Mouse (Mus musculus) retina, adult 2 months (tissue): ENCODE data around the gene Rora.

Source experiments
- DNase-seq: peaks from one replicate; pipeline ENCODE4 v3.0.0-alpha.2; 2012; ENCODE audit warnings: low read depth, low spot score

Rora gene

DNA sequence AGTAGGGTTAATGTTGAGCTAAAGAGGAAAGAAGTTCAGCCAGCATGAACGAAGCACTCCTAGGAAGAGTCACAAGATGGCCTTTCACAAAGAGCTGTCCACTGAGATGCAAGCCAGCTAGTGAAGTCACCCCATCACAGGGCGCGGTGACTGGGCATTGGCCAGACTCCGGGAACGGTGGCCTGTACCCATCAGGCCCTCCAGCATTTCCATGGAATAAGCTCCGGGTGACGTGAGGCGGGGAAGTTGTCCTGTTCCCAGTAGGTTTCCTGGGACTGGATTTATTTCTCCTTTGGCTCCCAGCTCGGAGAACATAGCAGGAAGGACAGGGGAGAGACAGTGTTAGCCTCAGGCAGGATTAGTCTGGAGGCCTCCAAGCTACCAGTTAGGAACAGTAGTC, 481.0 kb downstream of the Rora start:
- DNase-seq = no peak

DNA sequence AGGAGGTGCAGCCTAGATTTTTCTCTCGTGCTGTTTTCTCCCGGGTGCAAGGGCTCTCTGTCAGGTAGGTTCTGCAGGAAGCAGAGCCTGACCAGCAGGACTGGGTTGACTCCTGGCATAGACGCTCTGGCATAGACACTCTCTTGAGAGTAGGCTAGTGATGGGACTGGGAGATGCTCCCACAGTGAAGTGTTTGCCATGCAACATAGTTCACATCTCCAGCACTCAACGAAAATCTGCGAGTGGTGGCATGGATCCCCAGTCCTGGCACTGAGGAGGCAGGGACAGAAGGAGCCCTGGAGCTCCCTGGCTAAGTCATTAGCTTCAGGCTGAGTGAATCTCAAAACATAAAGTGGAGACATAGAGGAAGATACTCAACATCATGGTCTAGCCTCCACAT, 483.2 kb downstream of the Rora start:
- DNase-seq = no peak

DNA sequence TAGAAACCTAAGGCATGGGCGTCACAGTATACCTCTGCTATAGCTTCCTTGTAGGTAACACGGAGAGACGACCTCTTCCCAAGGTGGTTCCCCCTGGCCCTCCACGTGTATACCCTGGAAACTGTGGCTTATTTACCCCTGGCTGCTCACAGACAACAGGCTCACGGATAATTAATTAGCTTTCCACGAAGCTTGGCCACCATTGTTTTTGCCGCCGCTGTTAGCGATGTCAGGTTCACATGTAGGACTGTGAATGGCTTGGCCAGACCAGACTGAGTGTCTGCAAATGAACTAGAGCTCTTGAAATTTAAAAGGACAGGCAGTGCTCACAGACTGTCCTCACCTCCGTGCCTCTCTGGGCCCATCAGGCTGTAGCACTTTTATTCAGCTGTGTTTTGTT, 483.8 kb downstream of the Rora start:
- no peak for DNase-seq

DNA sequence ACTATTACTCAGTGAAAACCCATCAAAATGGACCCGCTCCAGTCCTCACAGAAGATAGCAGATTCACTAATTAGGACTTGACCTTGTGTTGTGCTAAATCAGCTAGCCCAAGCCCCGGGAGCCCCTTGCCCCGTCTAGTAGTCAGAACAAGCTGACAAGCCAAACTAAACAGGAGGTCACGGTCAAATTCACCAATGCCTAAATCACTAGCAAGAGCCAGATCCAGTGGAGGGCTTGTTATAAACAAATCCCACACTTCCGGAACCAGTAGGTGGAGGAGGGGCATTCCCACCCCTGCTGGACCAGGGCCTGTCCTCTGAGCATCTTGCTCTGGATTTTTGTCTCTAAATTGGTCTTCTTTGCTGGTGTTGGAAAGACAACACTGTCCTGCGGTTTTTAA, 486.6 kb downstream of the Rora start:
- DNase-seq = no peak

DNA sequence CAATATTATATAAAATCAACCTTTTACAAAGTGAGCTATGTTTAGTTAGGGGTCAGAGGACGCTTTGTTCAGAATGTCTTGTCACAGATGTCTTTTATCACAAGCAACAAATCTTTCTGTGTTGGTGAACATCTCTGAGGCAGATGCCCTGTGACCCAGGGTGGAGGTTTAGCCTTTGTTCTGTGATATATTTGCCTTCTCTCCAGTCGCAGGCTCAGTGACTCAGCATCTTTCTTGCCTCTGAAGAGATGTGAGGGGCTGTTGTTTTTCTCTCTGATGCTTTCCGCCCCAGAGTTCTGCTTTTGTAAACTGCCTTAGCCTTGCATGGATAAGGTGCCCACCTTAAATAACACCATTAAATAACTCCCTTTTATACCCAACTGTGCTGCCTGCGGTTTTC, 488.3 kb downstream of the Rora start:
- DNase-seq = no peak

DNA sequence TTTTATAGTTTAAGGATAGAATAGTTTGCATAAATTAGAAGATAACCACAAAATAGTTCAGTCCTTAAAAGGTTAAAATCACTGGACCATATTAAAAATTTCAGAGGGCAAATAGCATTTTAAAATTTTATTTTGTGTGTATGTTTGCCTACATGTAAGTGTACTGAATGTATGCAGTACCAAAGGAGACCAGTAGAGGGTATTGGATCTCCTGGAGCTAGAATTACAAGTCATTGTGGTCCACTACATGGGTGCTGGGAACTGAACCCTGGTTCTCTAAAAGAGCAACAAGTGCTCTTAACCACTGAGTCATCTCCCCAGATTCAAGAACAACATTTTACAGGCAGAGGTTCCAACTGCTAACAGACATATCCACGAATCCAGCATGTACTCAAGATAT, 493.4 kb downstream of the Rora start:
- DNase-seq = no peak

DNA sequence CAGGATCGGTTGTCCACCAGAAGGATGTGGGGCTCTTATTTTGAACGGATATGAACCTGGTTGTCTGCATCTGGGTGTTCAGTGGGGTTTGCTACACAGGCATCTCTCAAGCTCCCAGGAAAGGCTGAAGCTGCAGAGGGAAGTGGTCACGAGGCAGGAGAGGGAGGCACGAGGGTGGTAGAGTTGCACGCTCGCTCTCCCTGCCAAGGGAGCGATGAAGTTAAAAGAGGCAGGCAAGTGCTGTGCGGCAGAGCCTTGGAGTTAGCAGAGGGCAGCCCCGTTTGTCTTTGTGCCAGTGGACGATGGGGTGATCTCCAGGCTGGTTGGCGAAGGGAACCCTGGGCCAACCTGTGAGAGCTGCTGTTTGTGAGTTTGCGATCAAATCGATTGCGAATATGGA, 496.6 kb downstream of the Rora start:
- no peak for DNase-seq

DNA sequence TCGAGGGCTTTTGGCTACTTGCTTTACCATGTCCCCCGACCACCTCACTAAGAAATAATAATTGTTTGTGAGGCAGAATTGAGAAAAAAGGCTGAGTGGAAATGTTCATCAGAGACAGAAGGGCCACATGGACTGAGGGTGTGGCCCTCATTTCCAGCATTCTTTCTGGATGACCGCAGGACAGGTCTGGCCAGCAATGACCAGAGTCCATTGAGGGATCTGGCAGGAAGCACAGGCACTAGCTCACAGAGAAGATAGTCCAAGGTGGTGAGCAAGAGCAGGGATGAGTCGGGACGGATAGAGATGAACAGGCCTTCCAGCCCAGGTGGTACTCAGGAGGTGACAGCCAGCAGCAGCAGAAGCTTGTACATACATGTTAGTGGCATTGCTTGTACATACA, 501.1 kb downstream of the Rora start:
- DNase-seq = no peak

DNA sequence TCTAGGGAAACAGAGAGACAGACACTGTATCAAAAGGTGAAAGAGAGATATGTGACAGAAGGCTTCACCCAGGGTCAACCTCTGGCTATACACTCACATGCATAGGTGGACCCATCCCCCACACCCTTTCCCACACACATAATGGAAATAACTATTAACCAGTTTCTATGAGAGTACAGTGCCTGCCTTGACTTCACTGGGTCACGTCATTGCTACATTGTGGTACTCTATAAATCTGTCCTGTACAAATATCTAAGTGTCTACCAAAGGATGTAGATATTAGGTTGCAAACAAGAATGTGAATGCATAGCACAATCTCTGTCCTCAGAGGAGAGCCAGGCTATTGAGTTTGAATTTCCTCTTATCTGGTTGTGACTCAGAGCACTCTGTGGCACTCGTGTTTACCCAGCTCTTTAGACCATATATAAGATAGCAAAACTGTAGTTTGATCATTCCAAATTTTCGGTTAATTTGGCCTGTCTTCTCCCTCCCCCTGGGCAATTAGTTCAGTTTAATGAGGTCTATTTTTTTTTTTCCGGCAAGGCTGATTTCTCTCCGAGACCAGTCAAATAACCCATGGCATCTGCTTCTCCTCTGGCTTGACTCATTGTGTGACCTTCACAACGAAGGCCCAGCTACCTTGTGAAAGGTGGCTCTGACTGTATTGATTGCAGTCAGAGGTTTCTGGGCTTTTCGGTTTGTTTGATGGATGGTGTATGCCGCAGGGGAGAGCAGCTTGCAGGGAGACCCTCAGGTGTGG, 502.4 kb downstream of the Rora start:
- no peak for DNase-seq

DNA sequence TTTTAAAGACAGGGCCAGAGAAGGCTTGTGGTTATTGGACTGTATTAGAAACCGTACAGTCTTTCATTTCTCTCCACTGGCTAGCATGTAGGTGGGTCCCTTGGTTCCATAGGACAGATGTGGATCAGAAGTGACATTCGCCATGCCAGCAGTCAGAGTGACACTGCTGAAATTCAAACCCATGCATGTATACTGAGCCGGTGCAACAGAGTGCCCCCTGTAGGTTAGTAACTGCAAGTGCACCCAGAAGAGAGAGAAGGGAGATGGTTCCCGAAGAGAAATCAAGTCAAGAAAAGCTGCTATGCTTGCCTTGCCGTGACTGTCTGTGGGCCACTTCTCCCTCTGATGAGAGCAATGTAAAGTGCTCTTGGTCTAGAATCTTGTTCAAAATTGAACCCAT, 507.2 kb downstream of the Rora start:
- DNase-seq = no peak

DNA sequence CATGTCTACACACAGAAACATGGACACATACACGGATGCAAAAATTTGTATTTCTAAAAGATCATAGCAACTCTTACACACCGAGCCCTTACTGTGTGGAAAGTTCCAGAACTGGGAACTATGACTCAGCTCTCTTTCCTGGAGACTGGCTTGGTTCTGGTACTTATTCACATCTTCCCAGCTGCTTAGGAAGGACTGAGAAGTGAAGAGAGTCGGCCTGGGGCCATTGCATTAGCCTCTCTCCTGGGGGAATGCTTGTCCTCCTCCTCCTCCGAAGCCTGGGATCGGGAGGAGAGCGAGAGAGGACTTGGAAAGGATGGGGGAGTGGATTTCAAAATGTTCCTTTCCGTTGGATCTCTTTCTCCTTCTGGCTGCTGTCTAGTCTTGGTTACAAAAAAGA, 511.1 kb downstream of the Rora start:
- DNase-seq = no peak

DNA sequence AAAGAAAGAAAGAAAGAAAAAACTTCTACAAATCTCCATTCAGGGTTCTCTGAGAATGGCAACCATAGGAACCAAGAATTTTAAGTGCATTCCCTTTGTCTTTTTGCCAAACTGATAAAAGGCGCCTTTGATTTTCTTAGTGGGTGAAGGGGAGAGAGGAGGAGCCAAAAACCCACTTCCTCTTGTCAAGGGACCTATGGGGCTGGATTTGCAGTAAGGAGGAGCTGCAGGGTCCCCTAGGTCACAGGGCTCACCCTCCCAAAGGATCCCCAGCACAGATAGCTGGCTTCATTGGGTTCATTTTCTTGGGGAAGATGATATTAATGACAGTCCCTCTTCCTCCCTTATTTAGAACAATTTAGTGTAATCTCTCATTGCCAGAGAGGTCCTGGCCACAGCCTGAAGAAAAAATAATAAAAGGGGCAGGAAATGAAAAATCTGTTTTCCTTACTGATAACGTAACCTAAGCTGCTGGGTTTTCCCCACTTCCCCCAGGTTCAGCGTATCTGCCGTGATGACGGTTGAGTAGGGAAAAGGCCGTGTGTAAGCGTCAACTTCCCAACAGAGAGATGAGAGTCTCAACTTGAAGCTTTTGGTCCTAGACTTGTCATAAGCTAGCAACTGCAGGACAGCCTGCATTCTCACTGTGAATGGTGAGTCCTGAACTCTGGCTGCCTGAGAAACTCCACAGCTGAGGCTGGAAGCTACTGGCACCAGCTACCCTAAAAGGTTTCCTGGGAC, 511.7 kb downstream of the Rora start:
- no peak for DNase-seq

DNA sequence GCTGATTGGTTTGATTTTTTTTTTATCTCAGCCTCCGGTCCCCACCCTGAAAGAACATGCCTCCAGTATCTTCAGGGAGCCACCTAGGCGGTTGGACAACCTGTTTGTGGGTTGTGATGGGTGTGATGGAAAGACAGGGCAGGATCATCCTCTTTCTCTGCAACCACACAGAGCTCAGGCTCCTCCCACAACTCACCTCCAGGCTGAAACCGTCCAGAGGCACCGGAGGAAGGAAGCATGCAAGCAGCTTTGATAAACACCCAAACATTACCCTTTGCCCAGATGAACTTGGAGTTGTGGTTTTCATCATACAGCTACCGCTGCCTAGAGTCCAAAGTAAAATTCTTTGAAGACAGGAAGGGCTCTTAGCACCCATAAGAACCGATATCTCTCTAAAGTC, 520.5 kb downstream of the Rora start:
- DNase-seq = no peak

DNA sequence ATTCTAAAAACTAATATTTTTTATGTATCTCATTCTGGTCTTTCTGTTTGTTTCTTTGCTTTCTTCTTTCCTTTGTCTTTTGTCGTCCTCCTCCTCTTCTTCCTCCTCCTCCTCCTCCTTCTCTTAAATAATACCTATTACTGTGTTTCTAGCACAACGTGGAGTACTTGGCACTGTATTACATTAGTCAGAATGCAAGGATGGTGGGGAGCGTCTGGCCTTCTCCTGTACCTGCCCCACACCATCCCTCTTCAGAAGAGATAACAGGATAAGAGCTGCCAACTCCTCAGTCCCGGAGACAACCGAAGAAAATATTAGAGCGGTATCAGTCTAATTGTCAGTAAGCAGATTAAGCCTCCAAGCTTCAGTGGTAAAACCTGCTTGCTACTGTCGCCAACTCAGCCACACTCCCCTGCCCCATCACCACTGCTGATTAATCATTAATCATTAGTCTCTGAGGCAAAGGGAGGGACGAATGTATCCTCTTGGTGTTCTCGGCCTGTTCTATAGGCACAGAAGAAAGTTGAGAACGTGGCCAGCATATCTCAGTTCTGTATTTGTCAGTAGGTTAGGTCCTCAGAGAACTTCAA, 521.0 kb downstream of the Rora start:
- DNase-seq = no peak

DNA sequence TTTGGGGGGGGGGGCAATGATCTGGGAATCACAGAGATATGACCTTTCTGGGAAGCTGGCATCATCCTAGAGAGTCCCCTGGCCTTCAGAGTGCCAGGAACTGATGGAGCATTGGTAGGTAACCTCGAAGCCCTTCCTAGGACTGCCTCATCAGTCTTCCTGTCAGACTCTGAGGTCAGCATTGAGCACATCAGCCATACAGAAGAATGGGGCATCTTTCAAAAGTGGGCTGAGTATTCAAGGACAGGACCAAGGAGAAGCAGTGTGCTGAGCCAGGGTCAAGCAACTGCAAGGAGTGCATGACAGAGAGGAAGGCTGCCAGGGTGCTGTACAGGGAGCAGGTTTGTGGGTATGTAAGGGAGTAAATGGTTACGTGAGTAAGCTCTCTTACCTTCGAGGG, 523.4 kb downstream of the Rora start:
- DNase-seq = no peak

DNA sequence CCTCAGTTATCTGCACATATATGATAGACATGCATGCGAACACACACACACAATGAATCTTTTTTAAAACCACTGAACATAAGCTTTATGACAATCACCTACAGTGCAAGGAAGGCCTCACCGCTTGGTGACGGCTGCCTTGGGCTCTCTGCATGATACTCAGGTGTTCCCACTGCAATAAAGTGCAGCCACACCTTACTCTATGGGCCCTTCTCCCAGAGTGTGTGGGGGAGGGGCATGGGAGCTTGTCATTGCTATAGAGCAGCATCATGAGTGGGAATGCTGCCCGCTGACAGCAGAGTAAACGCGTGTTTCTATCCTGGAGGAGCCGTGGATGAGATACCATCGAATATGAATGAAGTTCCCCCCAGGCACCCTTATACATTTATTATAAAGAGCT, 525.6 kb downstream of the Rora start:
- DNase-seq = no peak

DNA sequence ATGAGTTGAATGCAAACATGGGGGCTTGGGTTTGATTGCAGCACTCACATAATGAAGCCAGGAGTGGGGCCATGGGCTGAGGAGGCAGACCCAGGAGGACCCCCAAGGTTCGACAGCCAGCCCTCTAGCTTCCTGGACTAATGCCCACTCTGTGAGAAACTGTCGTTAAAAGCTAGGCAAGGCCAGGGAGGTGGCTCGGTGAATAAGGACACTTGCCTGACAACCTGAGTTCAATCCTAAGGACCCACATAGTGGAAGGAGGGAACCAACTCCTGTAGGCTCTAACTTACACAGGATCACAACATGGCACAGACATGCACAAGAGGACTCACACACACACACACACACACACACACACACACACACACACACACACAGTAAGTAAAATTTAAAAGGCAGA, 527.4 kb downstream of the Rora start:
- no peak for DNase-seq

DNA sequence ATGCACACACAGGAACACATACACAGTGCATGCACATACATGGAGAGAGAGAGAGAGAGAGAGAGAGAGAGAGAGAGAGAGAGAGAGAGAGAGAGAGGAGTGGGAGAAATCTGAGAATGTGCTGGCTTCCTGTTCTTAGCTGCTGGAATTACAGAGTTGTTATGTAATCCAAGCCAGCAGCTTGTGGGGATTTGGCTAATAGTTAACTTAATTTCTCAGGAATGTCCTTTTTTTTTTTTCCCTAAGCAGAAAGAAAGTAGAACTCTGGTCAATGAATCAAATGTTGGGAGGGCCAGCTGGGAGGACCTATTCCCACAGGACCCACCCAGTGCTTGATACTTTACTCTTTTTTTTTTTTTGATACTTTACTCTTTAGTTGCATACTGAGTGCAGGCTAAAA, 527.8 kb downstream of the Rora start:
- DNase-seq = no peak

DNA sequence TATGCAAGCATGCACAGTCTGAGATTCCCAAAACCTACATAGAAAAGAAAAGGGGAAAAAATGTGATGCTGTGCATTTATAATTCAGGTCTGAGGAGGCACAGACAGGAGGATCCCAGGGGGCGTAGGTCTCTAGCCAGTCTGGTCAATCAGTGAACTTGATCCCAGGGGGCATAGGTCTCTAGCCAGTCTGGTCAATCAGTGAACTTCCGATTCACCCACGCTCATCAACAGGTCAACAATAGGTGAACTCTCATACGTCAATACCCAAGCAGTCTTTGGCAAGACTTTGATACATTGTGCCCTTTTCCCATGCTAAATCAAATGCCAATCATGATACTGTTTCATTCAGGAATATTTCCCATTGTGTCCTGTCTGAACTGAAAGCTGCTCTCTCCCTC, 530.3 kb downstream of the Rora start:
- DNase-seq = no peak

DNA sequence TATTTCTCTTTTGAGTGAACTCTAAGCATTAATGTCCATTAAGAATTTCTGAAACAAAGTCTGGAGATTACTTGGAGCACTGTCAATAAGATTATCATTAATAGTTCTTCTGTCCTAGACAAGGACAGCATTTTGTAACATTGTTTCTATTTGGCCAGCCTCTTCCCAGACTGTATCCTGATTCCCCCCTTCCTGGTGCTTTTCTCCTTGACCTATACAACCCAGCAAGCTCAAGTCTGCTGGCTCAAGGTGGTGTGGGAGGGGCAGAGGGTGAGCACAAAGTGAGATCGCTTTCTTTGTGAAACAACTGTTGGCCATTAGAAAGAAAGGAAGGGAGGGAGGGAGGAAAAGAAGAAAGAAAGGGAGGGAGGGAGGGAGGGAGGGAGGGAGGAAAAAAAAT, 537.1 kb downstream of the Rora start:
- no peak for DNase-seq

DNA sequence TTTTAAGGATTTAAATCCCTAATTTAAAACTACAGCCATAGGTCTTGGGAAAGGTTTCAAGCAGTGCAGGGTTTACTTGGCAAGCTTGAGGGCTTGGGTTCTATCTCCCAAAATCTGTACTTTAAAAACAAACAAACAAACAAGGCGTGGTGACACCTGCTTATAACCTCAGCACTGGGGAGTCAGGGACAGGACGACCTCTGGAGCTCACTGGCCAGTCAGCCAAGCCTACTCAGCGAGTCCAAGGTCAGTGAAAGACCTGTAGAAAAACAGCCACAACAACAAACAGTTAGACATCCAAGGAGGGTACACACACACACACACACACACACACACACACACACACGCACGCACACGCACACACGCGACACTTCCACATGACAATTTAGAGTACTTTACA, 538.9 kb downstream of the Rora start:
- no peak for DNase-seq

DNA sequence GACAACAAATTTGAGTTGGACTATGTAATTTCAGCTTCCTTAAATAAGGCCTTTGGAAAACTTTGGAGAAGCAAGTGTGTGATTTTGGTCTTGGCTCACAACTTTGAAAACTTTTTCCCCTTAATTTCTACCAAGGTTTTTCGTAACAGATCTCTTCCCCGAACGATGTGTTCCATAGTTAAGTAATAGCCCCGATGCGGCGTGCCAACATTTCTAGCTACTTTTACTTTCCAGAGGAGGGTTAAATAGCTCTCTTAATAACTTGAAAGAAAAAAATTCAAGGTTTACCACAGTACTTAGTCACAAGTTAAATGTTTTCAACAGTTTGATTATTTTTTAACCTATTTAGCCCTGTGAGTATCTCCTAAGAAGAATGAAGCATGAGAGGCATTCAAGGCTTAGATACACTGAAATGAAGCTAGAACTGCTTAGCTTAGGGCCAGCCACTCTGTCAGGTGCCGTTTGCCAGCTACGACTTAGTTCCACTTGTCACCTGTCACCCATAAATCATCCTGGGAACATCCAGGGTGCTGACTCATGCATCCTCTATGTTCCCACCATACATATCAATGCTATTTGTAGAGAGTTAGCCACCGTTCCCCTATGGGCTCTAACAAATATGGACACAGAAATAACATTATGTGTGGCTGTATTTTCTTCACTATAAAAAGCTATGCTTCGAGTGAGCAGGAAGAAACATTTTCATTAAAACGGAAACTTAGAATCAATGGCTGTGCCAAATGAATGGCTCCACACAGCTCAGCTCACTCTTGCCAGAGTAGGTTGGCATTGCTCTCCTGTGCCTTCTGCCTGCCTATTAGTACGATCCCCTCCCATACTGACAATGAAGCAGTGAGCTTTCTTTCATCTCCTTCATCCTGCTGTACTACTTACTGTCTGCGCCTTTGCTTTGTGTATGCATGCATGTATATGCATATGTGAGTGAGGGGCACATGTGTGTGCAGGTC, 541.3 kb downstream of the Rora start:
- DNase-seq = no peak
